Mouse (Mus musculus): Measurements from ENCODE around the gene Cpne4.

DNA sequence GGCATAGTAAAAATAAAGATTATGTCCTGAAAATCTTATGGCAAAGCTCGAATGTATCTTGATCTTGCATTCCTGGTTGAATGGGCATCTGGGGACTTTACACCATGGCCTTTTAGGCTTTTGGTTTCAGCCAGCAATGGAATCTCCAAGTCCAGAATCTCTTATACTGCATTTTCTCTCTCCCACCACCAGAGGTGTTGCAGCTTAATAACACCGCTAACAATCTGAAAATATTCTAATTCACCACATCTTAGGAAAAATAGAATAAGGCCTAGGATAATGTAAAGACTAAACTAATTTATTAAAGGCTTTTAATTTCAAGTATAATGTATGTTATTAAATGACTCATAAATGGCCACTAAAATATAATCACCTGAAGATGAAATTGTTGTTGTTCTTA is 503.2 kb downstream of the Cpne4 start:
- TF ChIP-seq CTCF (IDR thresholded peaks at IDR 0.05; ENCODE audit: low read depth, low read length) (no peak), POLR2A (IDR thresholded peaks at IDR 0.05; ENCODE audit: extremely low read depth, insufficient read depth, low read length) (no peak)
